Mouse (Mus musculus): ENCODE results near the gene Cpxm1. TPM values are rescaled to one million over a fixed set of nuclear protein-coding genes. Genes with fewer than 3 reads are reported as not detected.
A peak's percentile ranks its signal among the peaks of the same experiment; 100 is the strongest.

The Cpxm1 gene
- polyA plus RNA-seq, 1 experiment from 2014 or later, result 26.2 TPM

DNA sequence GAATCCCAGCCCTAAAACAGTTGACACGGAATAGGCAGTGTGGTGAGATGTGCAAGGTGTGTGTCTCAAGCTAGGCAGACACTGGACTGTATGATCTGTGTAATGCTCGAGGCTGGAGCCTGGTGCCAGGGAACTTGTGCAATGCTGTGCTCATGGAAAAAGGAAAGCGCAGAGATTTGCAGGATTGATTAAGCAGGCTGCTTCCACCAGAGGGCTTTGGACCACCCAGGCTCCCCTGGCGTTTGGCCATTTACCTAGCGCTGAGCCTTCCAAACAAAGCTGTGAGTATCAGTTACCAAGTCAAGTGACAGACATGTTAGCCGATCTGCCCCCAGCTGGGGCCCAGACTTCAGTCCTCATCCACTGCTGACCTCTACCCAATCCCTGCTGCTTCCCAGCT lies 10.8 kb upstream of the Cpxm1 start:
- H3K9ac ChIP-seq (ENCODE audit: low read depth, low read length), result no peak overlapping the region
- no peak overlapping the region for H3K27ac ChIP-seq (ENCODE audit: low read length)
- H3K4me2 ChIP-seq (ENCODE audit: low read length), result no peak overlapping the region
- H3K27me3 ChIP-seq (ENCODE audit: control insufficient read depth, insufficient read depth, low read depth, low read length), result no peaks in the 10 kb centered on the region
- no peaks in the 10 kb centered on the region for H3K4me1 ChIP-seq (ENCODE audit: control insufficient read depth, insufficient read depth, low read length)
- no peak overlapping the region for H3K4me3 ChIP-seq (ENCODE audit: low read depth, low read length)
- no peaks in the 10 kb centered on the region for H3K9me3 ChIP-seq (replicated peaks; ENCODE audit: control insufficient read depth, low read length, poor library complexity, severe bottlenecking)
- 11% methylated on average over 6 of the region's 6 CpGs for WGBS
- no peak for ATAC-seq
- H3K36me3 ChIP-seq (ENCODE audit: control insufficient read depth, insufficient read depth, low read length), result no peaks in the 10 kb centered on the region

- H3K4me3 ChIP-seq (ENCODE audit: low read depth, low read length), result no peak within 1 kb of the TSS
- H3K9ac ChIP-seq (ENCODE audit: low read depth, low read length), result no peak within 1 kb of the TSS
- no peaks in the 10 kb centered on the region for H3K27me3 ChIP-seq (ENCODE audit: control insufficient read depth, insufficient read depth, low read depth, low read length)
- WGBS, result 76% methylated on average over 2 of the region's 2 CpGs
- no peaks in the 10 kb centered on the region for H3K4me1 ChIP-seq (ENCODE audit: control insufficient read depth, insufficient read depth, low read length)
- no peak within 1 kb of the TSS for H3K4me2 ChIP-seq (ENCODE audit: low read length)
- ATAC-seq, result no peak
- H3K36me3 ChIP-seq (ENCODE audit: control insufficient read depth, insufficient read depth, low read length), result no peaks in the 10 kb centered on the region
- H3K27ac ChIP-seq (ENCODE audit: low read length), result no peak within 1 kb of the TSS
- H3K9me3 ChIP-seq (replicated peaks; ENCODE audit: control insufficient read depth, low read length, poor library complexity, severe bottlenecking), result no peaks in the 10 kb centered on the region
Measured at GRCm38 (mm10) chr2:130406178-130406577, 8.8 kb upstream of the Cpxm1 start, which contains the start of gene Tmem239. TSS of gene Tmem239 (plus strand) at chr2:130406478.

GRCm38 (mm10) chr2:130404939-130405338 lies 7.6 kb upstream of the Cpxm1 start, which contains the start of the genes Gm28372 and 1700020A23Rik:
TSS of gene Gm28372 (plus strand) at chr2:130405239.
TSS of gene 1700020A23Rik (plus strand) at chr2:130405259.
- no peak within 1 kb of the TSS for H3K4me2 ChIP-seq (ENCODE audit: low read length)
- WGBS, result 100% methylated on average over 1 of the region's 1 CpGs
- no peak for ATAC-seq

DNA sequence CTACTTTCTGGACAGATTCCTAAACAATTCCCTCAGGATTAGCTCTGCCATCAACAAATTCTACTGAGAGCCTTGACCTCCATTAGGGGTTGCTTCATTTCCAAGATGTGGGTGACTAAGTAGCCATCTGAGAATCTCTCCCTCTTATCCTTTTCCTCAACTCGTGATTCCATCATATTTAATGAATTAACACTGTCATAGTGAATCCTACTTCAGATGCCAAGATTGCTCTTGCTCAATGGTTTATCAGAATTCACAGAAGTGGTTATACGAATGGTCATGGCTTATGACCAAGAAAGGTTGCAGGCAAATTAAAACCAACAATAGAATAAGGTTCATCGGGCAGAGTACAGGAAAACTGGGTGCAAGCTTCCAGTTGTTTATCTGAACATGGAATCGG lies 4.5 kb upstream of the Cpxm1 start:
- Histone ChIP-seq H3K36me3 (ENCODE audit: control insufficient read depth, insufficient read depth, low read length) (no peaks in the 10 kb centered on the region), H3K4me2 (ENCODE audit: low read length) (no peak overlapping the region), H3K27ac (ENCODE audit: low read length) (no peak overlapping the region), H3K4me1 (ENCODE audit: control insufficient read depth, insufficient read depth, low read length) (peaks cover 7% of the 10 kb centered on the region), H3K9me3 (replicated peaks; ENCODE audit: control insufficient read depth, low read length, poor library complexity, severe bottlenecking) (no peaks in the 10 kb centered on the region), H3K27me3 (ENCODE audit: control insufficient read depth, insufficient read depth, low read depth, low read length) (peaks cover 8% of the 10 kb centered on the region), H3K4me3 (ENCODE audit: low read depth, low read length) (no peak overlapping the region), H3K9ac (ENCODE audit: low read depth, low read length) (no peak overlapping the region)
- 86% methylated on average over 4 of the region's 4 CpGs for WGBS
- ATAC-seq, result no peak

More at GRCm38 (mm10) chr2:130404939-130405338, 7.6 kb upstream of the Cpxm1 start, which contains the start of the genes Gm28372 and 1700020A23Rik:
- no peaks in the 10 kb centered on the region for H3K36me3 ChIP-seq (ENCODE audit: control insufficient read depth, insufficient read depth, low read length)
- no peak within 1 kb of the TSS for H3K27ac ChIP-seq (ENCODE audit: low read length)
- no peak within 1 kb of the TSS for H3K9ac ChIP-seq (ENCODE audit: low read depth, low read length)
- H3K4me3 ChIP-seq (ENCODE audit: low read depth, low read length), result no peak within 1 kb of the TSS
- H3K9me3 ChIP-seq (replicated peaks; ENCODE audit: control insufficient read depth, low read length, poor library complexity, severe bottlenecking), result no peaks in the 10 kb centered on the region
- no peaks in the 10 kb centered on the region for H3K4me1 ChIP-seq (ENCODE audit: control insufficient read depth, insufficient read depth, low read length)
- H3K27me3 ChIP-seq (ENCODE audit: control insufficient read depth, insufficient read depth, low read depth, low read length), result no peaks in the 10 kb centered on the region

GRCm38 (mm10) chr2:130400046-130400445 lies 2.7 kb upstream of the Cpxm1 start:
- H3K4me3 ChIP-seq (ENCODE audit: low read depth, low read length), result no peak overlapping the region
- no peaks in the 10 kb centered on the region for H3K9me3 ChIP-seq (replicated peaks; ENCODE audit: control insufficient read depth, low read length, poor library complexity, severe bottlenecking)
- H3K4me2 ChIP-seq (ENCODE audit: low read length), result no peak overlapping the region
- no peak for ATAC-seq
- H3K36me3 ChIP-seq (ENCODE audit: control insufficient read depth, insufficient read depth, low read length), result no peaks in the 10 kb centered on the region
- no peak overlapping the region for H3K27ac ChIP-seq (ENCODE audit: low read length)
- no peak overlapping the region for H3K9ac ChIP-seq (ENCODE audit: low read depth, low read length)
- 96% methylated on average over 1 of the region's 1 CpGs for WGBS
- H3K27me3 ChIP-seq (ENCODE audit: control insufficient read depth, insufficient read depth, low read depth, low read length), result peaks cover 8% of the 10 kb centered on the region
- H3K4me1 ChIP-seq (ENCODE audit: control insufficient read depth, insufficient read depth, low read length), result peaks cover 10% of the 10 kb centered on the region

DNA sequence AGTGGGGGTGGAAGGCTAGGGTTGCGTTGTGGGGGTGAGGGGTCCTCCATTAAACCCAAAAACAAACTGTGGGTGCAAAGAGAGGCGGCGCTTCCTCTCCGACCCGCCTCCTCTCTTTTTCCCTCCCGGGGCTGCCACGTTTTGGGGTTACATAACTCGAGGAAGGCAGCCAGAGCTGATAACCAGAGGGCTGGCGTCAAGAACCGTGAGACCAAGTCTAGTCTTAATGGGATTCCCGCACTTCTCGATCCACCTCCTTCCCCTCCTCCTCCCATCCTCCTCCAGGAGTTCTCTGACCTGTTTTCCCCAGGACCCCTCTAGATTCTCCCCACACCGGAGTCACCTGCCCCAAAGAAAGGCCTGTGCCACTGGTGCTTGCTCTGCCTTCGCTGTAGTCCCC lies 717 bp upstream of the Cpxm1 start:
- WGBS, result 15% methylated on average over 14 of the region's 14 CpGs
- Histone ChIP-seq H3K9ac (ENCODE audit: low read depth, low read length) (no peak overlapping the region), H3K4me3 (ENCODE audit: low read depth, low read length) (peak overlapping the region; percentile 54), H3K36me3 (ENCODE audit: control insufficient read depth, insufficient read depth, low read length) (0 out of 2 replicates have a peak, but pooled peaks cover 2% of the 10 kb centered on the region), H3K27ac (ENCODE audit: low read length) (no peak overlapping the region), H3K9me3 (replicated peaks; ENCODE audit: control insufficient read depth, low read length, poor library complexity, severe bottlenecking) (no peaks in the 10 kb centered on the region), H3K4me1 (ENCODE audit: control insufficient read depth, insufficient read depth, low read length) (peaks cover 10% of the 10 kb centered on the region), H3K27me3 (ENCODE audit: control insufficient read depth, insufficient read depth, low read depth, low read length) (peaks cover 8% of the 10 kb centered on the region), H3K4me2 (ENCODE audit: low read length) (peak overlapping the region; percentile 97)
- ATAC-seq, result no peak

DNA sequence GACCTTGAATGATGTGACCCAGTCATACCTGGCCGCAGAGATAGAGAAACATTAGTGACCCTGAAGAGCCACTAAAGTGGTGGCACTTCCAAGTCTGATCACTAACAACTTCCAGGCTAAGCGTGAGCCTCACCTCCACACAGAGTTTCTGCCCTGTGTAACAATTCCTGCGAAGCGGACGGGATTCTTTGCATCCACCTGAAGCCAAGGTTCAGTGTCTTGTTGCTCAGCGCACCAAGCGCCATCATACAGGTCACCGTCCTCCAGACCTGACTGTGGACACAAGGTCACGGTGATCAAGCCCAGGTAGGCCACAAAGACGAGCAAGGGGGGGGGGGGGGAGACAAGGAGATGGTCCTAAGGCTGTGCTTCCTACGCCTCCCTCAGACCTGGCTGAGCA lies 1.7 kb downstream of the Cpxm1 start:
- Histone ChIP-seq H3K27me3 (ENCODE audit: control insufficient read depth, insufficient read depth, low read depth, low read length) (peaks cover 8% of the 10 kb centered on the region), H3K36me3 (ENCODE audit: control insufficient read depth, insufficient read depth, low read length) (peaks cover 5% of the 10 kb centered on the region; the same call in 1 of the 2 replicates), H3K4me1 (ENCODE audit: control insufficient read depth, insufficient read depth, low read length) (peaks cover 10% of the 10 kb centered on the region), H3K27ac (ENCODE audit: low read length) (no peak overlapping the region), H3K4me2 (ENCODE audit: low read length) (no peak overlapping the region), H3K9ac (ENCODE audit: low read depth, low read length) (no peak overlapping the region), H3K4me3 (ENCODE audit: low read depth, low read length) (no peak overlapping the region), H3K9me3 (replicated peaks; ENCODE audit: control insufficient read depth, low read length, poor library complexity, severe bottlenecking) (no peaks in the 10 kb centered on the region)
- ATAC-seq, result no peak
- WGBS, result 90% methylated on average over 11 of the region's 11 CpGs

GRCm38 (mm10) chr2:130392836-130393235 lies 4.5 kb downstream of the Cpxm1 start:
- H3K27me3 ChIP-seq (ENCODE audit: control insufficient read depth, insufficient read depth, low read depth, low read length), result no peaks in the 10 kb centered on the region
- peaks cover 5% of the 10 kb centered on the region; the same call in 1 of the 2 replicates for H3K36me3 ChIP-seq (ENCODE audit: control insufficient read depth, insufficient read depth, low read length)
- peaks cover 10% of the 10 kb centered on the region for H3K4me1 ChIP-seq (ENCODE audit: control insufficient read depth, insufficient read depth, low read length)
- no peak overlapping the region for H3K27ac ChIP-seq (ENCODE audit: low read length)
- ATAC-seq, result no peak
- H3K4me2 ChIP-seq (ENCODE audit: low read length), result no peak overlapping the region
- 96% methylated on average over 3 of the region's 3 CpGs for WGBS
- no peak overlapping the region for H3K9ac ChIP-seq (ENCODE audit: low read depth, low read length)
- H3K4me3 ChIP-seq (ENCODE audit: low read depth, low read length), result no peak overlapping the region
- no peaks in the 10 kb centered on the region for H3K9me3 ChIP-seq (replicated peaks; ENCODE audit: control insufficient read depth, low read length, poor library complexity, severe bottlenecking)

GRCm38 (mm10) chr2:130390993-130391625 lies 6.3 kb downstream of the Cpxm1 start:
- Histone ChIP-seq H3K4me3 (ENCODE audit: low read depth, low read length) (no peak overlapping the region), H3K4me1 (ENCODE audit: control insufficient read depth, insufficient read depth, low read length) (no peaks in the 10 kb centered on the region), H3K4me2 (ENCODE audit: low read length) (no peak overlapping the region), H3K9ac (ENCODE audit: low read depth, low read length) (no peak overlapping the region), H3K9me3 (replicated peaks; ENCODE audit: control insufficient read depth, low read length, poor library complexity, severe bottlenecking) (no peaks in the 10 kb centered on the region), H3K27me3 (ENCODE audit: control insufficient read depth, insufficient read depth, low read depth, low read length) (no peaks in the 10 kb centered on the region), H3K36me3 (ENCODE audit: control insufficient read depth, insufficient read depth, low read length) (peaks cover 5% of the 10 kb centered on the region; the same call in 1 of the 2 replicates), H3K27ac (ENCODE audit: low read length) (no peak overlapping the region)
- WGBS, result 88% methylated on average over 11 of the region's 11 CpGs
- no peak for ATAC-seq
